Mouse (Mus musculus): Measurements from ENCODE around the gene Hspa4. TPM values are rescaled to one million over a fixed set of nuclear protein-coding genes. Genes with fewer than 3 reads are reported as not detected.
"Not testable (repeated sequence)": the region's sequence is repeated elsewhere in the genome, so short reads cannot be mapped to it uniquely, and the experiment has no call there.

Hspa4 gene
- polyA plus RNA-seq, 1 experiment from 2014 or later = 190 TPM

DNA sequence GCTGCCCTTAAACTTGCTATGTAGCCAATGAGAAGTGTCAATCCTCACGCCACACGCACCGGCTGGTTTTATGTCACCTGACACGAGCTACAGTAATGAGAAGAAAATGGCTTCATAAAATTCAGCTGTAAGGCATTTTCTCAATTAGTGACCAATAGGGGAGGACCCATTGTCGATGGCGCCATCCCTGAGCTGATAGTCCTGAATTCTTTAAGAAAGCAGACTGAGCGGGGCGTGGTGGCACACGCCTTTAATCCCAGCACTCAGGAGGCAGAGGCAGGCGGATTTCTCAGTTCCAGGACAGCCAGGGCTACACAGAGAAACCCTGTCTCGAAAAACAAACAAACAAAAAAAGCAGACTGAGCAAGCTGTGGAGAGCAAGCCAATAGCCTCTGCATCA is 9.4 kb downstream of the Hspa4 start:
- no peak for TF ChIP-seq CTCF (IDR thresholded peaks at IDR 0.05)
- in situ Hi-C loops (cut with MboI; ENCODE audit: low pct_unique_long_range_greater_than_20kb) = no loop called here
- ATAC-seq = no peak
- ChIA-PET CTCF (no interaction called here), POLR2A (interaction anchor here (0.6 kb wide), 1 partner anchor 9 kb away, joined by 3 read pairs; the partner anchor contains the start of gene Hspa4)
- DNase-seq (ENCODE audit: low read depth, low spot score) = no peak
- no peaks in the 10 kb centered on the region for H3K27me3 ChIP-seq

DNA sequence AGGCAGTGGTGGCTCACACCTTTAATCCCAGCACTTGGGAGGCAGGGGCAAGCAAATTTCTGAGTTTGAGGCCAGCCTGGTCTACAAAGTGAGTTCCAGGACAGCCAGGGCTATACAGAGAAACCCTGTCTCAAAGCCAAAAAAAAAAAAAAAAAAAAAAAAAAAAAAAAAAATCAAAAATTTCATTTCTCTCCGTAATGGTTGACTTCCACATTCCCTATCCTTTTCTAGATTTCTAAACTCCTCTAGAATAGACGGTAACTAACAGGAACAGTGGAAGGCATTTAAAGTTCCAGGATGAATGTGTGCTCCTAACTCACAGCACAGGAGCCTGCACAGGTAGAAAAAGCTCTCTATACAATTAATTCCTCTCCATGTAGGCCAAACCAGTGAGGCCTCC is 10.1 kb downstream of the Hspa4 start:
- DNase-seq (ENCODE audit: low read depth, low spot score); in situ Hi-C loops (cut with MboI; ENCODE audit: low pct_unique_long_range_greater_than_20kb); ATAC-seq; CTCF ChIA-PET; H3K27me3 ChIP-seq: not testable (repeated sequence)
- POLR2A ChIA-PET = interaction anchor here (0.6 kb wide), 1 partner anchor 10 kb away, joined by 3 read pairs; the partner anchor contains the start of gene Hspa4

DNA sequence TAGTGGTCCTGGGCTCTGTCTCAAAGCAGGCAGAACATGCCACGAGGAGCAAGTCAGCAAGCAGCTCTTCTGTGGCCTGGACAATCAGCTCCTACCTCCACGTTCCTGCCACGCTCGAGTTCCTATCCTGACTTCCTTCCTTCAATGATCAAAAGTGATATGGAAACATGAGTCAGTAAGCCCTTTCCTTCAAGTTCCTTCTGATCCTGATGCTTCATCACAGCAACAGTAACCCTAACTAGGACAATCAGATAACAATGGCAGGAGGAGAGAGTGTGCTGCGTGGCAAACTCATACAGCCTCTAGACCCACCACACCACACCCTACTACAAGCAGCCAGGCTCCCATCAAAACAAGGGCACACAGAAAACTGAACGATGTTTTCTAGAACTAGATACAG is 14.4 kb downstream of the Hspa4 start:
- no peaks in the 10 kb centered on the region for H3K27me3 ChIP-seq
- ChIA-PET CTCF (no interaction called here), POLR2A (no interaction called here)
- no peak for DNase-seq (ENCODE audit: low read depth, low spot score)
- in situ Hi-C loops (cut with MboI; ENCODE audit: low pct_unique_long_range_greater_than_20kb) = no loop called here
- no peak for TF ChIP-seq CTCF (IDR thresholded peaks at IDR 0.05)
- no peak for ATAC-seq

DNA sequence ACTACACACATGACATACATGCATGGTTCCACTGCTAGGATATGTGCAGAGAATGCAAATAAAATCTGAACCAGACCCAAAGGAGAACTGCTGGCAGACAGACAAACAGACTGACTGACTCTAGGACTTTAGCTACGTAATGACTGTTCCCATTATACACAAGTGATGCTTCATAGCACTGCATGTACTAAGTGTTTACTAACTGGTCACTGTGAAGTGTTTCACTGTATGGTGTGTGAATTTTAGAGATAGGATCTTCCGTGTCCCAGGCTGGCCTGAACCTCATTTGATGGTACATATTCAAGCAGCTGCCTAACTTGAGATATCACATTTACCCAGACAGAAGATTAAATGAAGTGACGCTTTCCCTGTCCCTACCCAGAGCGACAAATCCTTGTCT is 21.8 kb downstream of the Hspa4 start:
- CTCF ChIA-PET = no interaction called here
- no peak for TF ChIP-seq CTCF (IDR thresholded peaks at IDR 0.05)
- in situ Hi-C loops (cut with MboI; ENCODE audit: low pct_unique_long_range_greater_than_20kb) = no loop called here
- ATAC-seq (no peak), DNase-seq (ENCODE audit: low read depth, low spot score) (no peak)
- H3K27me3 ChIP-seq = no peaks in the 10 kb centered on the region
- POLR2A ChIA-PET = no interaction called here

DNA sequence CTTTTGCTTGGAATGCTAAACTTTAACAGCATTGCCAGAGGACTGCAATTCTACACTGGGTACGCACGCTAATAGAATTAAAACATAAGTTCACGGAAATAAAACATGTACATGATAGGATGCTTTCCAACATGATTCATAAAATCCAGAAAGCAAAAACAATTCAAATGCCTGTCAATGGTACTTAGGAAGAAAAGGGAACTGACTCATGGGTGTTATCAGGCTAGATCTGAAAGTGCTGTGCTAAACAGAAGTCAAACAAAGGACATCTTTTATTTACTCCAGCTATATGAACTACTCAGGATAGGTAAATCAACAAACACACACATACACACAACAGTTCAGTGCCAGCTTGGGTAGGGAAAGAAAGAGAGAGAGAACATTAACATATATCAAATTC is 24.9 kb downstream of the Hspa4 start:
- no peak for TF ChIP-seq CTCF (IDR thresholded peaks at IDR 0.05)
- no peak for ATAC-seq
- no peak for DNase-seq (ENCODE audit: low read depth, low spot score)
- in situ Hi-C loops (cut with MboI; ENCODE audit: low pct_unique_long_range_greater_than_20kb) = no loop called here
- no peaks in the 10 kb centered on the region for H3K27me3 ChIP-seq
- CTCF ChIA-PET = interaction anchor here (1.7 kb wide), 1 partner anchor 20 kb away, joined by 3 read pairs; no protein-coding TSS in a partner anchor
- POLR2A ChIA-PET = no interaction called here

DNA sequence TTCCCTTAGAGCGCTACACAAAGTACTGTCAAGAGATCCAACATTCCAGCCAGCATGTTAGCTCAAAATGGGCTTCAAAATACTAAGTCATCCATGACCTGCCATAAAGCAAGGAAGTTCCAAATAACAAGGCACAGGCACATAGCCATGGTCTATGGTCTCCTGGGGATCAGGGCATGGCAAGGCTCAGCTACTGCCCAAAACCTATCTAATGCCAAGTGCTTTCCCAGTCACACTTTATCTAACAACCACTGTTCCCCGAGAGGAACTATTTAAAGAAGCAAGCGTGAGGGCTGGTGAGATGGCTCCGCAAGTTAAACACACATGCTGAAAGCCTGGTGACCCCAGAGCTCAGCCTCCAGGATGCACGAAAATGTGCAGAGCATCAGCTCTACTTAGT is 26.9 kb downstream of the Hspa4 start:
- in situ Hi-C loops (cut with MboI; ENCODE audit: low pct_unique_long_range_greater_than_20kb) = no loop called here
- no peak for ATAC-seq
- H3K27me3 ChIP-seq = no peaks in the 10 kb centered on the region
- ChIA-PET POLR2A (interaction anchor here (0.7 kb wide), 1 partner anchor 10 kb away, joined by 3 read pairs; no protein-coding TSS in a partner anchor), CTCF (interaction anchor here (1.6 kb wide), 1 partner anchor 11 kb away, joined by 3 read pairs; no protein-coding TSS in a partner anchor)
- TF ChIP-seq CTCF (IDR thresholded peaks at IDR 0.05) = no peak
- no peak for DNase-seq (ENCODE audit: low read depth, low spot score)

DNA sequence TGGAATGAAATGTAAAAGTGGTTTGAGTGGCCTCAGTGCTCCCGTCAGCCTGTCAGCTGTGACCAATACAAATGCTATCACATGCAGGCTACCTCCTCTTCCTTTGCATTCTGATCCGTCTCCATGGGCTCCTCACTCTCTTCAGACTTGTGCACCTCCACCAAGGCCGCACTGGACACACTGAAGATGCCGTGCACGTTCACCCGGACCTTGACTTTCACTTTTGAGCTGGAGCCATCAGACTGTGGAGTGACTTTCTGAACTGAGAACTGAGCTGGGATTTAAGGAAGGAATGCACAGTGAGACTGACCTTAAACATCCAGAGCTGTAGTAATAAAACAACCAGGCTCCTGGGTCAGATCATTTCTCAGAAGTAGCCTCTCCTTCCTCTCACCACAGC is 30.7 kb downstream of the Hspa4 start:
- TF ChIP-seq CTCF (IDR thresholded peaks at IDR 0.05) = no peak
- ATAC-seq = no peak
- in situ Hi-C loops (cut with MboI; ENCODE audit: low pct_unique_long_range_greater_than_20kb) = no loop called here
- DNase-seq (ENCODE audit: low read depth, low spot score) = no peak
- no peaks in the 10 kb centered on the region for H3K27me3 ChIP-seq
- ChIA-PET POLR2A (interaction anchor here (0.7 kb wide), 1 partner anchor 845 kb away, joined by 4 read pairs; no protein-coding TSS in a partner anchor), CTCF (interaction anchor here (1.3 kb wide), 1 partner anchor 9 kb away, joined by 3 read pairs; no protein-coding TSS in a partner anchor)

DNA sequence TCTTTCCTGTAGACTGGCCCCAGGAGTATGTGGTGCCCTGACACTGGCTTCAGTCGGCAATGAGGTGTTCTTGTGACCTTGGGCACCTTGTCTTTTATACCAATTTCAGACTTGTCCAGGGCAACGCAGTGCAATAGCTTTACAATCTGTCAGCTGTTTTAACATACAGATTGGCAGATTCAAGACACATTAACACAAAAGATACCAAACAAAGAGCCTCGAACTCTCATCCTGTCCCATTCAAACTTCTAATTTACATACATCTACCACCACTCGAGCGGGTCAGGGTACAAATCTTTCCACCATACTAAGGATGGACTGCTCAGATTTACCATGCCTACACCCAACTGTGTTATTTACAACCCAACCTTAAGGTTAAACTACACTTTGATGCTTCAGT is 39.7 kb downstream of the Hspa4 start:
- H3K27me3 ChIP-seq = no peaks in the 10 kb centered on the region
- TF ChIP-seq CTCF (IDR thresholded peaks at IDR 0.05) = no peak
- in situ Hi-C loops (cut with MboI; ENCODE audit: low pct_unique_long_range_greater_than_20kb) = no loop called here
- ATAC-seq (no peak), DNase-seq (ENCODE audit: low read depth, low spot score) (no peak)
- POLR2A ChIA-PET = no interaction called here
- CTCF ChIA-PET = no interaction called here

DNA sequence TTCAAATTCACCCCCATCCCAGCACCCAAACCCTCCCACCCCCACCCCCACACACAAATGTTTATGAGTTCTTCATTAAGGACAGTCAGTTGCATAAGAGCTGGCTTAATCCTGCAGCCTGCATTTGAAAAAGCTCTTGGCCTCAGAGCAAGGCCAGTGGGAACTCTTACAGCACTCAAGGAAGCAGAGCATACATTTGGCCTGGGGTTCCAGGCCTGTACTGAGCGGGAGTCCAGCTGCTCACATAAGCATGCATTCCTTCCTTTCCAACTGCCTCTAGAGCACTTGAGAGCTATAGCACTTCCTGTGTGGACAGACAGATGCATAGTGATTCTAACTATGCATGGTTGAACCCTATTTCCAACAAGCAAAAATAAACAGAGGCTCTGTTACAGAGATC is 40.2 kb downstream of the Hspa4 start:
- no peak for TF ChIP-seq CTCF (IDR thresholded peaks at IDR 0.05)
- ChIA-PET CTCF (no interaction called here), POLR2A (no interaction called here)
- DNase-seq (ENCODE audit: low read depth, low spot score) (no peak), ATAC-seq (no peak)
- no peaks in the 10 kb centered on the region for H3K27me3 ChIP-seq
- in situ Hi-C loops (cut with MboI; ENCODE audit: low pct_unique_long_range_greater_than_20kb) = no loop called here

DNA sequence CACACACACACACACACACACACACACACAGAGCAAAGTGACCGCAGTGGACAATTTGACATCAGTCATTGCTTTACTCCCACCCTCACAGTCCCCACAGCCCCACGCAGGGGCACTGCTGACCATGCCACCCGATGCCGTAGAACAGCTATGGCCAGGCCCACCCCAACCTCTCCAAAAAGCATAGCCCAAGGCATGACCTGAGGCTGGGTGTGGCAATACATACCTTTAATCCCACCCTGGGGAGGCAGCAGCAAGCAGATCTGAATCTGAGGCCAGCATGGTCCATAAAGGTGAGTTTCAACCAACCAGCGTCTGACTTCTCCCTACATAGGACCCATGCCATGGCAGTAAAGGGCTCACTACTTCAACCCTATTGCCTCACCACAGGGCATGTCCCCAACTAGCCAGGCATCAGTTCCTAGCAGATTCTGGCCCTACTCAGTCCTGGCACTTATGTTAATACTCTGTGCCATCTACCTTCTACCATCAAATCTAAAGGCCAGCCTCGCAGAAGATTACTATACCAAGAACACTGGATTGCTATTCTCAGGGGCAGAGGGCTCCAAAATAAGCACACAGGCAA is 41.1 kb downstream of the Hspa4 start:
- no peak for ATAC-seq
- ChIA-PET CTCF (no interaction called here), POLR2A (no interaction called here)
- in situ Hi-C loops (cut with MboI; ENCODE audit: low pct_unique_long_range_greater_than_20kb) = loop anchor here (5.0 to 10.0 kb wide), 3 partner anchors 624 to 837 kb away; no protein-coding TSS in a partner anchor
- H3K27me3 ChIP-seq = no peaks in the 10 kb centered on the region
- DNase-seq (ENCODE audit: low read depth, low spot score) = no peak
- TF ChIP-seq CTCF (IDR thresholded peaks at IDR 0.05) = no peak

DNA sequence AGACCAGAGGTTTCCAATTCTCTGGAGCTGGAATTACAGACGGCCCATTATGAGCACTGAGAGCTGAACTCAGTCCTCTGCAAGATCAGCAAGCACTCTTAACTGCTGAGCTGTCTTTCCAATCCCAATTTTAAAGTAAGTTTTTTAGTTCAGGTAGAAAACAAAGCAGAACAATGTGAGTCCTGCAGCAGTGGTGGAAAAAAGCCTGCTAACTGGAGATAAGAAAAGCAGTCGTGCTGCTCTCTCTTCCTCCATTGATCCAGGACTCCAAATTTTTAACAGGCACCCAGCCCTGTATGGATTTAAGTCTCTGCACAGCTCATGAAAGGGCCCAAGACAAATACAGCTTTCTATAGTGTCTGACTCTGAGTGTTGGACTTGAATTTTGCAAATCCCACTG is 43.3 kb downstream of the Hspa4 start:
- ChIA-PET POLR2A (no interaction called here), CTCF (interaction anchor here (0.7 to 2.1 kb wide), 3 partner anchors 8 to 13 kb away, joined by 3 to 13 read pairs (median 3); no protein-coding TSS in a partner anchor)
- no peaks in the 10 kb centered on the region for H3K27me3 ChIP-seq
- DNase-seq (ENCODE audit: low read depth, low spot score) = no peak
- no peak for TF ChIP-seq CTCF (IDR thresholded peaks at IDR 0.05)
- in situ Hi-C loops (cut with MboI; ENCODE audit: low pct_unique_long_range_greater_than_20kb) = loop anchor here (5.0 to 10.0 kb wide), 3 partner anchors 622 to 835 kb away; no protein-coding TSS in a partner anchor
- ATAC-seq = no peak

All from Patski (cell line).